Comparison of ENCODE assay signal across 8 mouse cellular contexts in the genomic region with DNA sequence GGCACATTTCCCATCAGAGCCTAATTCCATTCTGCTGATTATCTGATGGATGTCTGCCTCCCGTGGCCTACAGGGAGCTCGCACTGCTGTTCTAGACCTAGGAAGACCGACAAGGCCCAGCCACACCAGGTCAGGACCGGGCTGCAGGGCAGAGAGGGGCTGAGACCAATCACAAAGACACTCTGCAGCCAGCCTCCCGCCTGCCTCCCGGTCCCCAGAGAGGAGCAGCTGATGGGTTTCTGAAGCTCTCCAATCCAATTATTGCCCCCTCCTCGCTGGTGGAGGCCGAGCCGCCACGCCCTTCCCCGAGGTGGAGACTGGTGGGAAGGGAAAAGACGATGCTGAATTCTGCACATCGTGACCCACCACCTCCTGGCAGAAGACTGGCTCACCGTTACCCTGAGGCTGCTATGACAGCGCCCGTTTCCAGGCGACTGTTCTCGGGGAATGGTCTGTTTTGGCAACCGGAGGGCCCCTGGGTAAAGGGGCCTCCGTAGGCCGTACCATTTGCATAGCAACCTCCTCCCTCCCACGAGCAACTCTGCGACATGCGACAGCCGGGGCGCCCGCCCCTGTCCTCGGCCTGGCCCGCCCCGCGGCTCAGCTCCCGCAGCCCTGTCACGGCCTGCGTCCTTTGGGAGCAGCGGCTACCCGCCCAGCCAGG. TPM values are rescaled to one million over a fixed set of nuclear protein-coding genes. Genes with fewer than 3 reads are reported as not detected.
DNase-seq lines count a peak whose midpoint lies in the region; ATAC-seq lines count a peak whose summit lies in the region.

No protein-coding gene starts in this region.

- peak; percentile 67 for ATAC-seq in intestine, embryonic 16.5 days
- peak; percentile 62 for ATAC-seq in megakaryocyte-erythroid progenitor cell, adult 5-6 weeks (replicated peaks; ENCODE audit: low FRiP score, low TSS enrichment, poor library complexity, severe bottlenecking)

- no peaks in the 10 kb centered on the region for H3K36me3 ChIP-seq in intestine, embryonic 16.5 days (ENCODE audit: control insufficient read depth, insufficient read depth, low read length)

- DNase-seq in urinary bladder, postnatal 25 days (ENCODE audit: low spot score): peak; percentile 49
- no peak for DNase-seq in urinary bladder, adult 2 months (ENCODE audit: low spot score)
- DNase-seq in embryo, embryonic 11 days: peak; percentile 89
- DNase-seq in gastrocnemius, postnatal 36 days: peak; percentile 55
- DNase-seq in left cerebral cortex, postnatal 25 days (ENCODE audit: low spot score in 2 of 2): peak; percentile 63 to 74
- peak; percentile 49 to 56 for DNase-seq in right cerebral cortex, postnatal 36 days (ENCODE audit: low spot score in 2 of 2)

- H3K4me3 ChIP-seq in intestine, embryonic 16.5 days (ENCODE audit: low read length): peak overlapping the region; percentile 44

- H3K4me1 ChIP-seq in intestine, embryonic 16.5 days (ENCODE audit: control insufficient read depth, insufficient read depth, low read length): peaks cover 35% of the 10 kb centered on the region

- no peaks in the 10 kb centered on the region for H3K27me3 ChIP-seq in intestine, embryonic 16.5 days (replicated peaks; ENCODE audit: control insufficient read depth, insufficient read depth, low read length)

- 4% methylated on average over 36 of the region's 36 CpGs for WGBS in intestine, embryonic 16.5 days

- peak overlapping the region; percentile 65 for H3K9ac ChIP-seq in intestine, embryonic 16.5 days (ENCODE audit: low read depth, low read length)

- H3K9me3 ChIP-seq in intestine, embryonic 16.5 days (ENCODE audit: control insufficient read depth, low read length): no peaks in the 10 kb centered on the region

- H3K4me2 ChIP-seq in intestine, embryonic 16.5 days (ENCODE audit: low read depth, low read length): peak overlapping the region; percentile 54

- H3K27ac ChIP-seq in intestine, embryonic 16.5 days (ENCODE audit: low read length): peak overlapping the region; percentile 59

- intact Hi-C loops in gastrocnemius, postnatal 36 days (cut with DNase I): no loop called here
- intact Hi-C loops in left cerebral cortex, postnatal 25 days (cut with DNase I): loop anchor here (1.0 kb wide), 1 partner anchor 53 kb away; the partner anchor contains the start of gene Pim1

RNA-seq across cellular contexts. Expression of gene Pim1, which starts 53.5 kb away (rescaled TPM):
- 21.2 and 24.4 TPM in 2 replicates for polyA plus RNA-seq in urinary bladder, adult 2 months (2012; rRNA removed)
- total RNA-seq in gastrocnemius, postnatal 36 days (2021): 10 to 100 TPM; 13.6 to 16.3 TPM
- polyA plus RNA-seq in intestine, embryonic 16.5 days (2015; fragmentation: Nextera tagmentation; extraction: Ambion mirVana): 11.8 and 12.8 TPM in 2 replicates
- 1 to 10 TPM; 6.8 to 7.4 TPM for total RNA-seq in left cerebral cortex, postnatal 25 days (2021)
- 33.2 and 48.8 TPM in 2 replicates for total RNA-seq in megakaryocyte-erythroid progenitor cell, adult 5-6 weeks (2014; fragmentation: Nextera tagmentation)
- total RNA-seq in megakaryocyte-erythroid progenitor cell, adult 5-6 weeks (2017): 96.9 and 106 TPM in 2 replicates
